Mouse (Mus musculus) liver, adult 2 months (tissue): ENCODE measurements around the gene Proca1. TPM values are rescaled to one million over a fixed set of nuclear protein-coding genes. Genes with fewer than 3 reads are reported as not detected.

Experiments used
- DNase-seq: peaks from one replicate; pipeline ENCODE4 v3.0.0-alpha.2; 2011; ENCODE audit warnings: low read depth, low spot score; ENCODE audit errors: extremely low read depth
- H3K27ac ChIP-seq: fragments of 200-500 bp; replicated peaks from 2 replicates; pipeline ENCODE4 v1.5.1; 2012; ENCODE audit warnings: low read depth, mild to moderate bottlenecking, control low read depth, inconsistent platforms, low read length; ENCODE audit not compliant: insufficient read depth
- H3K27me3 ChIP-seq: fragments of 200-500 bp; 2 replicates; pipeline ENCODE4 v1.6.1; 2012; ENCODE audit warnings: mild to moderate bottlenecking, moderate library complexity, low read length, inconsistent platforms; ENCODE audit not compliant: control insufficient read depth, insufficient read depth
- H3K36me3 ChIP-seq: fragments of 200-500 bp; 2 replicates; pipeline ENCODE4 v1.6.1; 2012; ENCODE audit warnings: low read length, inconsistent platforms; ENCODE audit not compliant: control insufficient read depth, insufficient read depth
- H3K4me1 ChIP-seq: fragments of 200-500 bp; 2 replicates; pipeline ENCODE4 v1.6.1; 2011; ENCODE audit warnings: low read length; ENCODE audit not compliant: control insufficient read depth, insufficient read depth
- H3K4me3 ChIP-seq: fragments of 200-500 bp; 2 replicates; pipeline ENCODE4 v1.5.1; 2011; ENCODE audit warnings: low read depth, mild to moderate bottlenecking, control low read depth, low read length, moderate library complexity; ENCODE audit not compliant: insufficient read depth
- H3K79me2 ChIP-seq: fragments of 200-500 bp; 2 replicates; pipeline ENCODE4 v1.6.1; 2012; ENCODE audit warnings: inconsistent platforms, mild to moderate bottlenecking, low read length, moderate library complexity; ENCODE audit not compliant: control insufficient read depth, insufficient read depth
- H3K9ac ChIP-seq: fragments of 200-500 bp; 2 replicates; pipeline ENCODE4 v1.6.1; 2012; ENCODE audit warnings: low read depth, mild to moderate bottlenecking, control low read depth, inconsistent platforms, low read length
- CTCF ChIP-seq: fragments of 200-500 bp; IDR thresholded peaks from 2 replicates; pipeline ENCODE4 v1.5.1; 2011; ENCODE audit warnings: low read depth, low read length, control low read depth
- POLR2A ChIP-seq: fragments of 200-500 bp; IDR thresholded peaks from 2 replicates; pipeline ENCODE4 v1.6.1; 2011; ENCODE audit warnings: low read length, control low read depth; ENCODE audit not compliant: insufficient read depth; ENCODE audit errors: extremely low read depth
- WGBS: fragments of 180-500 bp; shearing (Covaris S2); methylation state at CpG from one replicate; pipeline ENCODE4 v1.1.7; 2018; 5-methylcytosine and 5-hydroxymethylcytosine counted together
- polyA plus RNA-seq: library from polyadenylated mRNA; depleted of rRNA; stranded (reverse); fragments of >200 nt; gene quantifications from 2 replicates; pipeline ENCODE4 v1.2.3, GENCODE M21; 2012
- total RNA-seq: library from RNA; depleted of rRNA; stranded (reverse); fragments of >200 nt; gene quantifications from 2 replicates; pipeline ENCODE4 v1.2.3, GENCODE M21; 2014

Gene Proca1
- total and polyA plus RNA-seq, 2 experiments, result 0.24 to 0.55 TPM

GRCm38 (mm10) chr11:78152299-78153231, 40.6 kb upstream of the Proca1 start:
- H3K9ac ChIP-seq, result no peak overlapping the region
- peaks cover 3% of the 10 kb centered on the region; the same call in 1 of the 2 replicates for H3K79me2 ChIP-seq
- DNase-seq, result no peak
- 65% methylated on average over 9 of the region's 9 CpGs for WGBS
- H3K4me3 ChIP-seq, result no peak overlapping the region
- H3K4me1 ChIP-seq, result no peaks in the 10 kb centered on the region
- no peak overlapping the region for H3K27ac ChIP-seq
- H3K36me3 ChIP-seq, result peaks cover 7% of the 10 kb centered on the region; the same call in 1 of the 2 replicates
- no peaks in the 10 kb centered on the region for H3K27me3 ChIP-seq
- TF ChIP-seq CTCF, result no peak
- TF ChIP-seq POLR2A, result no peak

GRCm38 (mm10) chr11:78153778-78154177, 39.4 kb upstream of the Proca1 start:
- H3K27ac ChIP-seq, result no peak overlapping the region
- 89% methylated on average over 13 of the region's 13 CpGs for WGBS
- DNase-seq, result no peak
- peaks cover 3% of the 10 kb centered on the region; the same call in 1 of the 2 replicates for H3K79me2 ChIP-seq
- no peaks in the 10 kb centered on the region for H3K27me3 ChIP-seq
- no peak for TF ChIP-seq CTCF
- no peak for TF ChIP-seq POLR2A
- no peak overlapping the region for H3K9ac ChIP-seq
- H3K4me1 ChIP-seq, result peaks cover 1% of the 10 kb centered on the region; the same call in 1 of the 2 replicates
- peaks cover 9% of the 10 kb centered on the region for H3K36me3 ChIP-seq
- H3K4me3 ChIP-seq, result no peak overlapping the region

- DNase-seq, result no peak
- Histone ChIP-seq H3K9ac (no peak overlapping the region), H3K36me3 (peaks cover 8% of the 10 kb centered on the region), H3K27ac (no peak overlapping the region), H3K27me3 (no peaks in the 10 kb centered on the region), H3K79me2 (0 out of 2 replicates have a peak, but pooled peaks cover under 1% of the 10 kb centered on the region), H3K4me3 (no peak overlapping the region), H3K4me1 (peaks cover 3% of the 10 kb centered on the region)
- TF ChIP-seq CTCF, result no peak
- TF ChIP-seq POLR2A, result no peak
- WGBS, result 93% methylated on average over 5 of the region's 5 CpGs
These were observed 37.5 kb upstream of the Proca1 start for GRCm38 (mm10) chr11:78155674-78156073.

GRCm38 (mm10) chr11:78156156-78156699, 37.0 kb upstream of the Proca1 start:
- DNase-seq, result no peak
- WGBS, result 87% methylated on average over 6 of the region's 6 CpGs
- no peaks in the 10 kb centered on the region for H3K27me3 ChIP-seq
- H3K9ac ChIP-seq, result no peak overlapping the region
- H3K36me3 ChIP-seq, result peaks cover 8% of the 10 kb centered on the region
- H3K4me3 ChIP-seq, result no peak overlapping the region
- no peak overlapping the region for H3K27ac ChIP-seq
- no peak for TF ChIP-seq CTCF
- no peak for TF ChIP-seq POLR2A
- H3K4me1 ChIP-seq, result peaks cover 3% of the 10 kb centered on the region
- H3K79me2 ChIP-seq, result 0 out of 2 replicates have a peak, but pooled peaks cover 5% of the 10 kb centered on the region

GRCm38 (mm10) chr11:78159096-78159495, 34.1 kb upstream of the Proca1 start:
- Histone ChIP-seq H3K4me3 (no peak overlapping the region), H3K79me2 (peaks cover 30% of the 10 kb centered on the region; the same call in 1 of the 2 replicates), H3K36me3 (peaks cover 8% of the 10 kb centered on the region), H3K9ac (no peak overlapping the region), H3K27ac (no peak overlapping the region), H3K4me1 (peaks cover 18% of the 10 kb centered on the region), H3K27me3 (no peaks in the 10 kb centered on the region)
- 20% methylated on average over 2 of the region's 2 CpGs for WGBS
- peak; percentile 87 for DNase-seq
- peak; percentile 98 for TF ChIP-seq CTCF
- TF ChIP-seq POLR2A, result no peak

GRCm38 (mm10) chr11:78159557-78159956, 33.6 kb upstream of the Proca1 start:
- TF ChIP-seq POLR2A, result no peak
- no peak for TF ChIP-seq CTCF
- H3K9ac ChIP-seq, result no peak overlapping the region
- peaks cover 34% of the 10 kb centered on the region; the same call in 1 of the 2 replicates for H3K79me2 ChIP-seq
- H3K27ac ChIP-seq, result no peak overlapping the region
- peaks cover 8% of the 10 kb centered on the region for H3K36me3 ChIP-seq
- H3K4me1 ChIP-seq, result peaks cover 18% of the 10 kb centered on the region
- 72% methylated on average over 7 of the region's 7 CpGs for WGBS
- no peaks in the 10 kb centered on the region for H3K27me3 ChIP-seq
- no peak overlapping the region for H3K4me3 ChIP-seq
- DNase-seq, result no peak
